23 mouse cellular contexts compared by ENCODE assay signal in the genomic region with DNA sequence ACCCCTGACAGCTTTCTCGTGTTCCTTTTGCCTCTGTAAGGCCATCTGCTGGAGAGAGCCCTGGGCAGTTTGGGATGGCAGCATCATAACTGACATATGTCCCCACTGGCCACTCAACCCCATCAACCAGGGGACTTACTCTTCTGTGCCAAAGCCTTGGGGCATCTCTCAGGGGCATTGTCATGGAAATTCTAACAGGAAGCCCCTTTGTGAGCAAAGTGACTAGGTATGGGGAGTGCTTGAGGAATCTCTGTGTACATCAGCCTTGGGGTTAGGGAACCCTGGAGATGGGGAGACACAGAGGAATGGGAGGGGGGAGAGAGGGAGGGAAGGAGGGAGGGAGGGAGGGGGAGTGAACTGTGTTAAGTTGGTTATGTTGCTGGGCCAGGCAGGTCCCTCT.
"Had no signal": no experiment of that assay in that cellular context is flagged by ENCODE, and none has a peak within 500 bp of the region (broad histone marks: within the 10 kb centered on the region; RNA-seq: fewer than 3 reads in every experiment).

No protein-coding gene starts in this region.

- DNase-seq: gastrocnemius, adult 2 months; gastrocnemius, postnatal 10 days; gastrocnemius, postnatal 25 days; heart, adult 18-20 months; heart, postnatal 10 days; heart, postnatal 4 days; kidney, adult 18-20 months; kidney, adult 8-10 months; kidney, postnatal 10 days; kidney, postnatal 36 days; layer of hippocampus, adult 9-11 months; layer of hippocampus, postnatal 36 days; left cerebral cortex, postnatal 4 days had no signal

- H3K36me3 ChIP-seq: heart, embryonic 10.5 days; heart, embryonic 12.5 days; intestine, embryonic 15.5 days; limb, embryonic 13.5 days; limb, embryonic 15.5 days; liver, embryonic 12.5 days had no signal

- H3K9me3 ChIP-seq: heart, embryonic 10.5 days; intestine, embryonic 15.5 days; limb, embryonic 13.5 days; limb, embryonic 15.5 days; liver, embryonic 12.5 days had no signal

- H3K4me1 ChIP-seq: heart, embryonic 10.5 days; heart, embryonic 12.5 days; intestine, embryonic 15.5 days; limb, embryonic 13.5 days; limb, embryonic 15.5 days; liver, embryonic 12.5 days had no signal

- H3K4me3 ChIP-seq: gastrocnemius, adult 2 months; heart, embryonic 10.5 days; heart, embryonic 12.5 days; intestine, embryonic 15.5 days; limb, embryonic 13.5 days; limb, embryonic 15.5 days; liver, embryonic 12.5 days had no signal

- H3K9ac ChIP-seq: heart, embryonic 12.5 days; hindbrain, embryonic 14.5 days; intestine, embryonic 15.5 days; limb, embryonic 13.5 days; limb, embryonic 15.5 days; liver, embryonic 12.5 days; liver, embryonic 14.5 days had no signal

- ATAC-seq: inflammation-experienced regulatory T-cells, adult 6 months; intestine, embryonic 15.5 days; intestine, postnatal 0 days; liver, embryonic 12.5 days had no signal

- H3K4me2 ChIP-seq: heart, embryonic 12.5 days; hindbrain, embryonic 14.5 days; intestine, embryonic 15.5 days; limb, embryonic 13.5 days; limb, embryonic 15.5 days; liver, embryonic 12.5 days had no signal

- H3K27me3 ChIP-seq: heart, embryonic 12.5 days; intestine, embryonic 15.5 days; limb, embryonic 13.5 days; limb, embryonic 15.5 days had no signal

- H3K27ac ChIP-seq: gastrocnemius, adult 2 months; heart, embryonic 10.5 days; hindbrain, embryonic 14.5 days; intestine, embryonic 15.5 days; limb, embryonic 13.5 days; limb, embryonic 15.5 days; liver, embryonic 12.5 days; liver, embryonic 14.5 days had no signal
